Mouse (Mus musculus) stomach, postnatal 0 days (tissue): ENCODE data around the gene 2900011O08Rik.

Source experiments
- CTCF ChIP-seq: IDR thresholded peaks from 2 replicates; pipeline ENCODE4 v1.5.1; 2016; ENCODE audit warnings: antibody characterized with exemption, low read depth, mild to moderate bottlenecking, moderate library complexity
- EP300 ChIP-seq: optimal IDR thresholded peaks from 2 replicates; pipeline ENCODE3; 2016; ENCODE audit warnings: antibody characterized with exemption

DNA sequence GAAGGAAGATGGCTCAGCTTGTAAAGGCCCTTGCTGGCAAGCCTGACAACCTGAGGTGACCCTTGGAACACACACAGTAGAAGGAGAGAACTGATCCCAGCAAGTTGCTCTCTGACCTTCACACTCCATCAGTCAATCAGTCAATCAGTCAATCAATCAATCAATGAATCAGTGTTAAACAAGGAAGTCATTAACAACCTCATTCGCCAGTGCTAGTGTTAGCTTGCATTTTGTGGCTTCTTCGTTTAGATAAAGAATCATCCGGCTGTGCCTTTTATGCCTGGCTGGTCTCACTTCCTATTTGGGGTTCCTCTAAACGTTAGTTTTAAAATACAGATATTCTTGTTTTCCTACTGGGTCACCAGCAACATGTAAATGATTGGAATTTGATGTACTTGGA is 42.2 kb upstream of the 2900011O08Rik start:
- TF ChIP-seq EP300 (no peak), CTCF (no peak)
